Mouse (Mus musculus): ENCODE measurements around the gene D2hgdh.
"Not testable (repeated sequence)": the region's sequence is repeated elsewhere in the genome, so short reads cannot be mapped to it uniquely, and the experiment has no call there.

- not testable (repeated sequence) for TF ChIP-seq CTCF (IDR thresholded peaks at IDR 0.05; ENCODE audit: control insufficient read depth, insufficient read depth, insufficient read length); MYOD1 (IDR thresholded peaks at IDR 0.05; ENCODE audit: control insufficient read depth, insufficient read length, low read depth); FOSL1 (IDR thresholded peaks at IDR 0.05; ENCODE audit: insufficient read depth, low read length, poor library complexity, severe bottlenecking)
Measured at GRCm38 (mm10) chr1:93845766-93846366, 21.2 kb downstream of the D2hgdh start.
